Mouse (Mus musculus) thymus, postnatal 36 days (tissue): ENCODE results near the gene Kcnk10.

Experiments used
- DNase-seq, 2 experiments: peaks; one replicate each; pipeline ENCODE4 v3.0.0; 2022; ENCODE audit warnings: mixed read lengths in 2 of 2

Kcnk10 gene

GRCm38 (mm10) chr12:98406076-98406475 is 172.0 kb downstream of the Kcnk10 start:
- DNase-seq = no peak

- DNase-seq = no peak
Observed at GRCm38 (mm10) chr12:98396586-98396985, 181.5 kb downstream of the Kcnk10 start.

- DNase-seq = no peak
Observed at GRCm38 (mm10) chr12:98394115-98394514, 184.0 kb downstream of the Kcnk10 start.

GRCm38 (mm10) chr12:98391347-98391746 is 186.8 kb downstream of the Kcnk10 start:
- no peak for DNase-seq

GRCm38 (mm10) chr12:98389618-98390017 is 188.5 kb downstream of the Kcnk10 start:
- DNase-seq = no peak
